Mouse (Mus musculus): ENCODE data around the gene Fam198b. TPM values are rescaled to one million over a fixed set of nuclear protein-coding genes. Genes with fewer than 3 reads are reported as not detected.
"Not testable (repeated sequence)": the region's sequence is repeated elsewhere in the genome, so short reads cannot be mapped to it uniquely, and the experiment has no call there.

Fam198b gene
- polyA plus RNA-seq, 1 experiment from 2014 or later, result 4.8 TPM

DNA sequence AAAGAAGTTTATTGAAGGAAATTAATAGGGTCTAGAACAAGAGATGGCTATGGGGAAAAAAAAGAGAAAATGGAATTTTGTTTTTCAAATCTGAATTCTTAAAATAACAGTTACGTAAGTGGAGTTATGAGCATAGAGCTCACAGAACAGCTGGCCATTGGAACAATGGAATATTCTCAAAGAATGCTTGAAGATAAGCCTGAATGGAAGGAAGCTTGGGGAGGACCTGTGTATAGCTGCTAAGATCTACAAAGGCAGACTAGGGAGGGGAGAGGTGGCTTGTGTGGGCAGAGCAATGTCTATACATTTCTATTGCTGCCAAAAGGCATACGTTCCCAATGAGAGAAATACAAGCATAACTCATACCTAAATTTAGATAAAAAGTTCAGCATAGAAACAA lies 73.4 kb downstream of the Fam198b start:
- no peaks in the 10 kb centered on the region for H3K36me3 ChIP-seq (replicated peaks; ENCODE audit: control insufficient read depth, insufficient read depth)
- no peak overlapping the region for H3K4me2 ChIP-seq (replicated peaks)
- H3K9me3 ChIP-seq (ENCODE audit: control insufficient read depth, low read length), result no peaks in the 10 kb centered on the region
- WGBS, result 94% methylated on average over 2 of the region's 2 CpGs
- no peaks in the 10 kb centered on the region for H3K4me1 ChIP-seq (replicated peaks; ENCODE audit: control insufficient read depth, insufficient read depth, low read length)
- no peak overlapping the region for H3K27ac ChIP-seq
- no peak overlapping the region for H3K9ac ChIP-seq
- H3K4me3 ChIP-seq (replicated peaks; ENCODE audit: low read length), result no peak overlapping the region
- H3K27me3 ChIP-seq (ENCODE audit: control insufficient read depth, insufficient read depth, low read length), result no peaks in the 10 kb centered on the region
- DNase-seq (ENCODE audit: low spot score) (no peak), ATAC-seq (ENCODE audit: low FRiP score) (no peak)

DNA sequence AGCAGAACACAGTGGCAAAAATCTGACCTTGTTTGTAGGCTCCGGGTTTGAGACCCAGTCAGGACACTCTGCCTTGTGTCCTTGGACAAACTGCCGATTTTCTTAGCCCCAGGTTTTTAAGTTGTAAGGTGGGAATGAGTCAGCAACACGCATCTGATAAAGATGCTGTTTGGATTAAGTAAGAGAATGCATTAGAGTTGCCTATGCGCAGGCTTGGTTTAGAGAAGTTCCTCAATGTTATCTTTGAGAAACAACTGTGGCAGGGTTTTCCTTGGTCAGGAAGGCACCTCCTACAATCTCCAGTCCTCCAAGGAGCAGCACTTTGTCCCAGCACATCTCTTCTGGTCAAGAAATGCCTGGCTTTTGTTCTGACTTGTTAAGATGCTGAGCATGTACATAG lies 82.4 kb downstream of the Fam198b start:
- Histone ChIP-seq H3K9me3 (ENCODE audit: control insufficient read depth, low read length) (no peaks in the 10 kb centered on the region), H3K4me2 (replicated peaks) (no peak overlapping the region), H3K27ac (no peak overlapping the region), H3K36me3 (replicated peaks; ENCODE audit: control insufficient read depth, insufficient read depth) (no peaks in the 10 kb centered on the region), H3K4me3 (replicated peaks; ENCODE audit: low read length) (no peak overlapping the region), H3K4me1 (replicated peaks; ENCODE audit: control insufficient read depth, insufficient read depth, low read length) (no peaks in the 10 kb centered on the region), H3K9ac (no peak overlapping the region), H3K27me3 (ENCODE audit: control insufficient read depth, insufficient read depth, low read length) (no peaks in the 10 kb centered on the region)
- ATAC-seq (ENCODE audit: low FRiP score), result no peak
- WGBS, result 94% methylated on average over 4 of the region's 4 CpGs
- DNase-seq (ENCODE audit: low spot score), result no peak

DNA sequence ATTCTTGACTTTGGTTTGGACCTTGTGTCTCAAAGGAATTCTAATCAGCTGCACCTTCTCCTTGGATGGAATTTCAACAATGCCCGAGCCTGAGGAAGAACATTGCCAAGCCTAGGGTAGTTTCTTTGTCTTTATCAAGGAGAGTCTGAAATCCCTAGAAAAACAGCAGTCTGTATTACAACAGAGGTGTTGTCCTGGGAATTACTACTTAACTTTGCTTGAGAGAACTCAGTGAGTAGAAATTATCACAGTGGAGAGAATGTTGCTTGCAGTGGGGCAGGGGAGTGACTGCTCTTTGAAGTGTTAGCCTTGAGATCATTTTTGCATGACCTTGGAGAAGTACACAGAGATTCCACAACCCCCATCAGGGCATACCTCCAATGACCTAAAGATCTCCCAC lies 83.0 kb downstream of the Fam198b start:
- Histone ChIP-seq H3K27me3 (ENCODE audit: control insufficient read depth, insufficient read depth, low read length) (no peaks in the 10 kb centered on the region), H3K9me3 (ENCODE audit: control insufficient read depth, low read length) (no peaks in the 10 kb centered on the region), H3K4me1 (replicated peaks; ENCODE audit: control insufficient read depth, insufficient read depth, low read length) (no peaks in the 10 kb centered on the region), H3K4me2 (replicated peaks) (no peak overlapping the region), H3K27ac (no peak overlapping the region), H3K4me3 (replicated peaks; ENCODE audit: low read length) (no peak overlapping the region), H3K9ac (no peak overlapping the region), H3K36me3 (replicated peaks; ENCODE audit: control insufficient read depth, insufficient read depth) (no peaks in the 10 kb centered on the region)
- WGBS, result 72% methylated on average over 1 of the region's 1 CpGs
- ATAC-seq (ENCODE audit: low FRiP score) (no peak), DNase-seq (ENCODE audit: low spot score) (no peak)

DNA sequence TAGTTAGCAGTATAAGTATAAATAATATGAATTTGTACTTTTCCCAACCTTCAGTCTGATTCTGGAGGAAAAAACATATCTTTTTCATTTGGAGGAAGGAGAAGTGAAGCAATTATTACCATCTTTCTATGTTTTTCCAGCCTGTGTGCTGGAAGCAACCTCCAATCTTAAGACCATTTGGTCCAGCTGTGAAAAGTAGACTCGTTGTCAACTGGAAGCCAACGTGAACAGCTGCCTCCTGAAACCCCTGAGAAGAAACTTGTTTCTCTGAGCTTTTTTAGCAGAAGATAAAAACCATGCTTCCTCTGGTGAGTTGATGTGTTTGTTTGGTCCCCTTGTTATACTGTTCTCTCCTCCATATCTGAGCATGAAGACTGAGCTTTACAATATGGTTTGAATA lies 84.1 kb downstream of the Fam198b start:
- no peak overlapping the region for H3K4me2 ChIP-seq (replicated peaks)
- no peak overlapping the region for H3K4me3 ChIP-seq (replicated peaks; ENCODE audit: low read length)
- no peaks in the 10 kb centered on the region for H3K4me1 ChIP-seq (replicated peaks; ENCODE audit: control insufficient read depth, insufficient read depth, low read length)
- 77% methylated on average over 2 of the region's 2 CpGs for WGBS
- H3K27me3 ChIP-seq (ENCODE audit: control insufficient read depth, insufficient read depth, low read length), result no peaks in the 10 kb centered on the region
- ATAC-seq (ENCODE audit: low FRiP score), result no peak
- no peak for DNase-seq (ENCODE audit: low spot score)
- no peak overlapping the region for H3K27ac ChIP-seq
- H3K36me3 ChIP-seq (replicated peaks; ENCODE audit: control insufficient read depth, insufficient read depth), result no peaks in the 10 kb centered on the region
- H3K9ac ChIP-seq, result no peak overlapping the region
- H3K9me3 ChIP-seq (ENCODE audit: control insufficient read depth, low read length), result no peaks in the 10 kb centered on the region

DNA sequence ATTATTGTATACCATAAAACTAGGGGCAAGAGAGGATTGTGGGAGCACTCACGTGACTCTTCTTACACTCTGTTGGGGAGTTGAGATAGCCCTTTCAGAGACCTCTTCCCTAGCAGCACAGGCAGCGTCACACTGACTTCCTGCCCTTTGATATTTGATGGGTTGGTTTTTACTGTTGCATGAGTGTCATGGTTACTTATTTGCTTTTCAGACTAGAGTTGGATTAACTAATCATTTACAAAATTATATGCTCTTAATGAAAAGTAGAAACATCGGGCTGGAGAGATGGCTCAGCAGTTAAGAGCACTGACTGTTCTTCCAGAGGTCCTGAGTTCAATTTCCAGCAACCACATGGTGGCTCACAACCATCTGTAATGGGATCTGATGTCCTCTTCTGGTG lies 85.2 kb downstream of the Fam198b start:
- not testable (repeated sequence) for H3K27me3 ChIP-seq (ENCODE audit: control insufficient read depth, insufficient read depth, low read length); H3K4me2 ChIP-seq (replicated peaks); ATAC-seq (ENCODE audit: low FRiP score); H3K9ac ChIP-seq; H3K9me3 ChIP-seq (ENCODE audit: control insufficient read depth, low read length); H3K4me1 ChIP-seq (replicated peaks; ENCODE audit: control insufficient read depth, insufficient read depth, low read length); H3K27ac ChIP-seq; DNase-seq (ENCODE audit: low spot score); H3K36me3 ChIP-seq (replicated peaks; ENCODE audit: control insufficient read depth, insufficient read depth); H3K4me3 ChIP-seq (replicated peaks; ENCODE audit: low read length)
- WGBS, result 94% methylated on average over 3 of the region's 3 CpGs

DNA sequence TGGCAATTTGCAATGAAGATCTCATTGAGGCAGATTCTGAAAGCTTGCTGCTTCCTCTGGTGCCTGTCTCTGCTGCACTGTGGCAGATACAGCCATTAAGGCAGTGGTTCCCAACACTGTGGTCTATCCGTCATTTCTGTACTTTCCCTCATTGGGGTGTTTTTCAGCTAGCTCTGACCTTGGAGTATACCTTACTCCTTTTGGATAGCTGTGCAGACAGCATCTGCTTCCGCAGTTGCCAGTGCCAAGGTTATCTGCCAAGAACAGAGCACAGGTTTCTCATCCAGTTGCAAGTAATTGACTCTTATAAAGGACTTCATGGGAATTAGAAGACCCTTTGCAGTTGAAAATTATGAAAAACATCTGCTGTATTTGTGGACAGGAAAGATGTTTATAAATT lies 85.7 kb downstream of the Fam198b start:
- H3K4me2 ChIP-seq (replicated peaks), result no peak overlapping the region
- no peaks in the 10 kb centered on the region for H3K27me3 ChIP-seq (ENCODE audit: control insufficient read depth, insufficient read depth, low read length)
- no peak overlapping the region for H3K4me3 ChIP-seq (replicated peaks; ENCODE audit: low read length)
- 75% methylated on average over 2 of the region's 2 CpGs for WGBS
- H3K9ac ChIP-seq, result no peak overlapping the region
- no peaks in the 10 kb centered on the region for H3K9me3 ChIP-seq (ENCODE audit: control insufficient read depth, low read length)
- H3K4me1 ChIP-seq (replicated peaks; ENCODE audit: control insufficient read depth, insufficient read depth, low read length), result no peaks in the 10 kb centered on the region; the same call in 1 of the 2 replicates
- ATAC-seq (ENCODE audit: low FRiP score) (no peak), DNase-seq (ENCODE audit: low spot score) (no peak)
- no peaks in the 10 kb centered on the region for H3K36me3 ChIP-seq (replicated peaks; ENCODE audit: control insufficient read depth, insufficient read depth)
- no peak overlapping the region for H3K27ac ChIP-seq

DNA sequence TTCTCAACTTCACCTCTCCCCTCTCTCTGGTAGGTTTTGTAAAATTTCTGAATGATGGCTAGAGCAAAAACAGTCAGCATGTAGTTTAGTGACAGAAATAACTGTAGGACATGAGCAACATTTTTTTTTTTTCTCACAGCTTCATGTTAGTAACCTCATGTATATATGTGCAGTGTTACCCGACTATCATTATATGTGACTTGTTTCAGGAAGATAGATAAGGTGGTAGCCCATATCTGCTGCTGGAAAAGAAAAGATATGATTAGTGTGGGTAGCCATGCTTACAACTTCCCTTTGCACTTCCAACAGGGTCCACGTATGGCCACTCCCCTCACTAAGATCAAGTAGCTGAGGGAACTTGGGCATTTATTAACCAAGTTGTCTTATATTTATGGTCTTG lies 86.2 kb downstream of the Fam198b start:
- DNase-seq (ENCODE audit: low spot score), result no peak
- Histone ChIP-seq H3K27ac (no peak overlapping the region), H3K4me3 (replicated peaks; ENCODE audit: low read length) (no peak overlapping the region), H3K4me1 (replicated peaks; ENCODE audit: control insufficient read depth, insufficient read depth, low read length) (no peaks in the 10 kb centered on the region; the same call in 1 of the 2 replicates), H3K27me3 (ENCODE audit: control insufficient read depth, insufficient read depth, low read length) (no peaks in the 10 kb centered on the region), H3K9me3 (ENCODE audit: control insufficient read depth, low read length) (no peaks in the 10 kb centered on the region), H3K36me3 (replicated peaks; ENCODE audit: control insufficient read depth, insufficient read depth) (no peaks in the 10 kb centered on the region), H3K4me2 (replicated peaks) (no peak overlapping the region), H3K9ac (no peak overlapping the region)
- WGBS, result 88% methylated on average over 2 of the region's 2 CpGs
- ATAC-seq (ENCODE audit: low FRiP score), result no peak

DNA sequence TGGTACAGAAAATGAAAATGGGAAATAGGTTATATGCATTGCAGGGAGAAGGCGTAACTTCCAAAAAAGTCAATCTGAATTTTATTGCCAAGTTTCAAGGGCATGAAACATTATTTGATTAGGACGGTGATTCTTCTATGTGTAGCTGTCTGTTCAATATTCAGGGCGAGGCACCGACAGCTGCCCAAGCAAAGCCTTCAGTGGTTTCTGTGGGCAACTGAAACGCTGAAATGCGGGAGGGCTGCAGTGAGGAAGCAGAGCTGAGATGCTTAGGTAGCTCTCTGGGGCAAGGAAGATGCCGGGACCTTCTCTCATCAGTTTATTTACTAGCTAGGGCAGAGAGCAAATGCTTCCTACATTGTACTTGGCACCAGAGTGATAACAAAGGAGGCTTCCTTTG lies 87.2 kb downstream of the Fam198b start:
- H3K4me1 ChIP-seq (replicated peaks; ENCODE audit: control insufficient read depth, insufficient read depth, low read length), result no peaks in the 10 kb centered on the region; the same call in 1 of the 2 replicates
- H3K9ac ChIP-seq, result no peak overlapping the region
- H3K27ac ChIP-seq, result no peak overlapping the region
- H3K4me3 ChIP-seq (replicated peaks; ENCODE audit: low read length), result no peak overlapping the region
- H3K27me3 ChIP-seq (ENCODE audit: control insufficient read depth, insufficient read depth, low read length), result no peaks in the 10 kb centered on the region
- 78% methylated on average over 7 of the region's 7 CpGs for WGBS
- no peak for DNase-seq (ENCODE audit: low spot score)
- ATAC-seq (ENCODE audit: low FRiP score), result no peak
- H3K36me3 ChIP-seq (replicated peaks; ENCODE audit: control insufficient read depth, insufficient read depth), result no peaks in the 10 kb centered on the region
- H3K9me3 ChIP-seq (ENCODE audit: control insufficient read depth, low read length), result no peaks in the 10 kb centered on the region
- H3K4me2 ChIP-seq (replicated peaks), result no peak overlapping the region

DNA sequence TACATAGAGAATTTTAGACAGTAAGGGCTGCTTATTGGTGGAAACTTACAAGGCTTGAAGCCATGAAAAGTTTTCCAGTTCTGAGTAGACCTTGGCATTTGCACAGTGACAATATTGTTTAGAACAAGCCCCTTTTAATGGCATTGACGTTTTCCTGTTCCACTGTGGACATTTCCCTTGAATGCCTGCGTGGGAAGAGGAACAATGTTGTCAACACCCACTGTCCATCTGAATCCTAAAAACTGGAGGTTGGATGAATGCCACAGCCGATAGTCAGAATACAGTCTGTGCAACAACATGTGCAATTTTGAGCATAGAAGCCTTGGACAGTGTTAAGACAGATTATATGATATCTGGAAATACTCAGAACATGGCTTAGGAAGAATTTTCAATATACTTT lies 92.5 kb downstream of the Fam198b start:
- H3K9me3 ChIP-seq (ENCODE audit: control insufficient read depth, low read length), result no peaks in the 10 kb centered on the region
- no peaks in the 10 kb centered on the region for H3K36me3 ChIP-seq (replicated peaks; ENCODE audit: control insufficient read depth, insufficient read depth)
- no peak overlapping the region for H3K9ac ChIP-seq
- no peaks in the 10 kb centered on the region; the same call in 1 of the 2 replicates for H3K4me1 ChIP-seq (replicated peaks; ENCODE audit: control insufficient read depth, insufficient read depth, low read length)
- H3K4me3 ChIP-seq (replicated peaks; ENCODE audit: low read length), result no peak overlapping the region
- ATAC-seq (ENCODE audit: low FRiP score) (no peak), DNase-seq (ENCODE audit: low spot score) (no peak)
- H3K27me3 ChIP-seq (ENCODE audit: control insufficient read depth, insufficient read depth, low read length), result no peaks in the 10 kb centered on the region
- no peak overlapping the region for H3K4me2 ChIP-seq (replicated peaks)
- WGBS, result 49% methylated on average over 3 of the region's 3 CpGs
- no peak overlapping the region for H3K27ac ChIP-seq

DNA sequence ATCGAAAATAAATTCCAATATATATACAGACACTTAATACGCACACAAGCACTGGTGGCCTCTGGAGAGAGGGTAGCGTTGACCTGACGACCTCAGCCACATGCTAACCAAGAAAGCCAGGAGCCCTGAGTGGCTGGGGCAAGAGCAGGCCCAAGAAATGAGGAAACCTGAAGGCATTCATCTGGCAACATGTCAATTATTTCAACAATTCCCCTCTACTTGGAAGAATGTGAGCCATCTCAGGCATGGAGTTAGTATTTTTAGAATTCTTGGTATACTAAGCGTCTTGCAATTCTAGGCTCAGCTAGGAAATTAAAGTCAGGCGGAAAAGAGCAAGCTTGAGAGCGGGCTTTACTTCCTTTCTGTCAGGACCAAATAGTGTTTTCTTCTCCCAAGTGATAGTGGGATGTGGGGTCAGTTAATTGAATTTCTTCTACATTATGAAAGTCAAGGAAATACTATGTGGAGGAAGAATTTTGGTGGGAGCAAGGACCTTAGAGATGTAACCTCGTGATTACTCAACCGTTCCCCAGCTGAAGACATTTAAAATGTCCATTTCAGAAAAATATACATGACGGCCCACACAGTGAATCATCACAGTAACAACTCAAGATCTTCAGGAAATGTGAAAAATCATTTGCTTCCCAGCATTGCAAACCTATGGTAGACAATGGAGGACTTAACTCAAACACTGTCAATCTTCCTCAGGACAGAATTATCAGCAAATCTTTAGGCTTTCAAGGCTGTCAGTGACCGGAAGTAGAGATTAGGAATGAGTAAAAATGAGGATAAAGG lies 93.5 kb downstream of the Fam198b start:
- Histone ChIP-seq H3K4me2 (replicated peaks) (no peak overlapping the region), H3K4me1 (replicated peaks; ENCODE audit: control insufficient read depth, insufficient read depth, low read length) (no peaks in the 10 kb centered on the region; the same call in 1 of the 2 replicates), H3K9ac (no peak overlapping the region), H3K36me3 (replicated peaks; ENCODE audit: control insufficient read depth, insufficient read depth) (no peaks in the 10 kb centered on the region), H3K27me3 (ENCODE audit: control insufficient read depth, insufficient read depth, low read length) (no peaks in the 10 kb centered on the region), H3K4me3 (replicated peaks; ENCODE audit: low read length) (no peak overlapping the region), H3K27ac (no peak overlapping the region), H3K9me3 (ENCODE audit: control insufficient read depth, low read length) (no peaks in the 10 kb centered on the region)
- WGBS, result 76% methylated on average over 11 of the region's 11 CpGs
- ATAC-seq (ENCODE audit: low FRiP score), result no peak
- DNase-seq (ENCODE audit: low spot score), result no peak

Data from hindbrain, embryonic 14.5 days (tissue).